Mouse (Mus musculus) liver, embryonic 16.5 days (tissue): ENCODE measurements around the gene Top1. TPM values are rescaled to one million over a fixed set of nuclear protein-coding genes. Genes with fewer than 3 reads are reported as not detected.
"Not testable (repeated sequence)": the region's sequence is repeated elsewhere in the genome, so short reads cannot be mapped to it uniquely, and the experiment has no call there.

Source experiments
- ATAC-seq: fragments of 200-750 bp; cut with Nextera tagmentation; 2 replicates; pipeline ENCODE4 v1.8.0; 2017; ENCODE audit warnings: low read depth, mild to moderate bottlenecking, moderate number of reproducible peaks, moderate library complexity
- H3K27ac ChIP-seq: fragments of 300-500 bp; sonication (generic); 2 replicates; pipeline ENCODE4 v1.5.1; 2014; ENCODE audit warnings: mild to moderate bottlenecking, low read length
- H3K27me3 ChIP-seq: fragments of 300-500 bp; sonication (generic); 2 replicates; pipeline ENCODE4 v1.6.1; 2014; ENCODE audit warnings: low read depth, low read length, mixed read lengths; ENCODE audit not compliant: control insufficient read depth, insufficient read depth
- H3K36me3 ChIP-seq: fragments of 300-500 bp; sonication (generic); 2 replicates; pipeline ENCODE4 v1.6.1; 2014; ENCODE audit warnings: mild to moderate bottlenecking; ENCODE audit not compliant: control insufficient read depth, insufficient read depth
- H3K4me1 ChIP-seq: fragments of 300-500 bp; sonication (generic); 2 replicates; pipeline ENCODE4 v1.6.1; 2014; ENCODE audit warnings: low read depth, low read length, mixed read lengths; ENCODE audit not compliant: control insufficient read depth
- H3K4me2 ChIP-seq: fragments of 300-500 bp; sonication (generic); 2 replicates; pipeline ENCODE4 v1.6.1; 2014; ENCODE audit warnings: low read depth, low read length, mixed read lengths
- H3K4me3 ChIP-seq: fragments of 300-500 bp; sonication (generic); 2 replicates; pipeline ENCODE4 v1.5.1; 2014; ENCODE audit warnings: low read depth, mild to moderate bottlenecking, low read length
- H3K9ac ChIP-seq: fragments of 300-500 bp; sonication (generic); 2 replicates; pipeline ENCODE4 v1.6.1; 2014; ENCODE audit warnings: low read depth, low read length
- H3K9me3 ChIP-seq: fragments of 300-500 bp; sonication (generic); replicated peaks from 2 replicates; pipeline ENCODE4 v1.6.1; 2016; ENCODE audit warnings: low read length; ENCODE audit not compliant: control insufficient read depth
- WGBS: fragments of 180-500 bp; shearing (Covaris S2); extraction: QIAGEN DNeasy Blood & Tissue Kit; methylation state at CpG from one replicate; pipeline ENCODE4 v1.1.7; 2014; ENCODE audit not compliant: insufficient replicate concordance; 5-methylcytosine and 5-hydroxymethylcytosine counted together
- polyA plus RNA-seq: library from polyadenylated mRNA; unstranded; fragments of >200 nt; fragmentation: Nextera tagmentation; extraction: Ambion mirVana; gene quantifications from 2 replicates; pipeline ENCODE4 v1.2.1, GENCODE M21; 2015

Top1 gene
- polyA plus RNA-seq, 1 experiment from 2014 or later, result 55.7 TPM

DNA sequence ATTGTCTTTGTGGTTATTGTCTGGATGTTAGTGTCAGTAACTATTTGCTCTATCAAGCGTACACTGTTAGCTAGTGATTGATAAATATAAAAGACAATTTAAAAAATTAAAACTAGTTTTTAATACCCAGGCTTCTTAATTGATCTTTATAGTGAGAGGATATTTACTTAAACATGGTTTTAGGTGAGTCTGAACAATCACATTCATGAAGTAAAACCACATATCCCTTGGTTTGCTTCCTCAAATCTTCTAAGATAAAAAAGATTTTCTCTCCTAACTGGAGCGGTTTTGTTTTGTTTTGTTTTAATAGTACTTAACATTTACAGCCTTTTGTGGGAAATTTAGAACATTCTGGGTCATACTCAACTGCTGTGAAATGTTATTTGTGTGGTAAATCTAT is 3.4 kb downstream of the Top1 start:
- 73% methylated on average over 2 of the region's 2 CpGs for WGBS
- peak overlapping the region; percentile 65 for H3K4me2 ChIP-seq
- H3K27me3 ChIP-seq, result no peaks in the 10 kb centered on the region
- H3K9ac ChIP-seq, result peak overlapping the region; percentile 49; the same call in 1 of the 2 replicates
- H3K27ac ChIP-seq, result no peak overlapping the region
- peaks cover 28% of the 10 kb centered on the region for H3K4me1 ChIP-seq
- H3K4me3 ChIP-seq, result peak overlapping the region; percentile 59
- ATAC-seq, result no peak
- no peaks in the 10 kb centered on the region for H3K9me3 ChIP-seq
- H3K36me3 ChIP-seq, result peaks cover 15% of the 10 kb centered on the region

DNA sequence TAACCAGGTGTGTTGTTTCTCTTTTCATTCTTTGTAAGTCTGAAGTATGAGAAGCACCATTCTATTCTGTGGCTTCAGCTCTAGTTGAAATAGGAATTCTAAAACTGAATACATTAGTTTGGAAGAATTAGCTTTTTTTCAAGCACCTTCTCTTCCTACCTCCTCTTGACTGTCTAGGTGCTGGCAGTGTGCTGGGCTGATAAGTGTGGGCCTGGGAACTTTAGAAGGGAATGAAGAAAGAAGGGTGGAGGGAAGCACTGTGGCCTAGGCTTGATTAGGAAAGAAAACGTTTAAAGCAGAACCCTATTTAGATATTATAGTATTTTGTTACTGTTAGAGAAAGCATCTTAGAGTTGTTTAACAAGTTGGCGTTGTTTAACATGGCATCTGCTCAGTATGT is 5.5 kb downstream of the Top1 start:
- no peak overlapping the region for H3K9ac ChIP-seq
- no peaks in the 10 kb centered on the region for H3K9me3 ChIP-seq
- peaks cover 33% of the 10 kb centered on the region for H3K4me1 ChIP-seq
- peak overlapping the region; percentile 55 for H3K4me2 ChIP-seq
- H3K36me3 ChIP-seq, result peaks cover 28% of the 10 kb centered on the region
- H3K27ac ChIP-seq, result peak overlapping the region; percentile 55; the same call in 1 of the 2 replicates
- 33% methylated on average over 2 of the region's 2 CpGs for WGBS
- peak overlapping the region; percentile 29 for H3K4me3 ChIP-seq
- ATAC-seq, result peak; percentile 74
- H3K27me3 ChIP-seq, result no peaks in the 10 kb centered on the region

DNA sequence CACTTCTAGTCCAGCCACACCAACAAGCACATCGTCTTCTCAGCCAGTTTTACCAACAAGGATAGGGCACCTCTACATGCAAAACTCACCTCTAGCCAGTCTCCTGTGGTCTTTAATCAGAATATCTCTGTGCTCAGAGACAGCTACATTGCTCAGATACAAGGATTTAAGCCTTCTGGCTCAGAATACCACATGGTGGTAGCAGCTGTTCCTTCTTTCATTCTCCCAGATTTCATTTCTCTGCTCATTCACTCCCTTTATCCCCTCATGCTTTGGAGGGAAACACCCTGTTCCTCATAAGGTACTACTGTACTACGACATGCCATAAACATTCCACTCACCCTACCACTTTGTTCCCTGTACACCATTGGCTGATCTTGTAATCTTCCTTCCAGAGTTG is 7.5 kb downstream of the Top1 start:
- Histone ChIP-seq H3K27me3 (no peaks in the 10 kb centered on the region), H3K4me3 (no peak overlapping the region), H3K4me2 (no peak overlapping the region), H3K27ac (no peak overlapping the region), H3K9me3 (no peaks in the 10 kb centered on the region), H3K9ac (no peak overlapping the region), H3K4me1 (peaks cover 35% of the 10 kb centered on the region), H3K36me3 (peaks cover 28% of the 10 kb centered on the region)
- no peak for ATAC-seq
- WGBS, result 85% methylated on average over 2 of the region's 2 CpGs

- peaks cover 41% of the 10 kb centered on the region for H3K4me1 ChIP-seq
These were observed 9.9 kb downstream of the Top1 start for GRCm38 (mm10) chr2:160655561-160655960.

GRCm38 (mm10) chr2:160656234-160656633 is 10.5 kb downstream of the Top1 start:
- peaks cover 41% of the 10 kb centered on the region for H3K4me1 ChIP-seq
- peaks cover 34% of the 10 kb centered on the region for H3K36me3 ChIP-seq
- H3K9ac ChIP-seq, result no peak overlapping the region
- no peak overlapping the region for H3K27ac ChIP-seq
- H3K27me3 ChIP-seq, result no peaks in the 10 kb centered on the region
- H3K9me3 ChIP-seq, result no peaks in the 10 kb centered on the region
- no peak for ATAC-seq
- H3K4me3 ChIP-seq, result no peak overlapping the region
- WGBS, result 87% methylated on average over 1 of the region's 1 CpGs
- H3K4me2 ChIP-seq, result no peak overlapping the region

More at GRCm38 (mm10) chr2:160655561-160655960, 9.9 kb downstream of the Top1 start:
- peaks cover 34% of the 10 kb centered on the region for H3K36me3 ChIP-seq
- H3K27me3 ChIP-seq, result no peaks in the 10 kb centered on the region
- ATAC-seq, result no peak
- no peak overlapping the region for H3K4me3 ChIP-seq
- no peak overlapping the region; the same call in 1 of the 2 replicates for H3K27ac ChIP-seq
- no peak overlapping the region for H3K9ac ChIP-seq
- H3K9me3 ChIP-seq, result no peaks in the 10 kb centered on the region
- H3K4me2 ChIP-seq, result no peak overlapping the region
- WGBS, result 87% methylated on average over 1 of the region's 1 CpGs

DNA sequence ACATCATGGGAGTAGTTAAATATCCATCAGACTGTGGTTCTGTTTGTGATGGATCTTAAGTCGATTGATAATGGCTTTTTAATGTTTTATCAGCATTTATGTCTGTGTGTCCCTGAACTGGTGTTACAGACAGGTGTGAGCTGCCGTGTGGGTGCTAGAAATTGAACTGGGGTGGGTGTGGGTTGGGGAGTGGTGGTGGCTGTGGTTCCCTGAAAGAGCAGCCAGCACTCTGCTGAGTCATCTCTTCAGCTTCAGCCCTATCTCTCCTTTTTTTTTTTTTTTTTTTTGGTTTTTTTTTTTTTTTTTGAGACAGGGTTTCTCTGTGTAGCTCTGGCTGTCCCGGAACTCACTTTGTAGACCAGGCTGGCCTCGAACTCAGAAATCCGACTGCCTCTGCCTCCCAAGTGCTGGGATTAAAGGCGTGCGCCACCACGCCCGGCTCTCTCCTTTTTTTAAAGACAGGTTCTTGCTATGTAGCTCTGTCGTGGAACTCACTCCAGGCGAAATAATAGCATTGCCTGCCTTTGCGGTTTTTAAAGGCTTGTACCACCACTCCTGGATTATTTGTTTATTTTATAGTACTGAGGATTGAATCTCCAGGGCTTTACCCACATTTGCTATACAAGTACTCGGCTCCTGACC is 12.2 kb downstream of the Top1 start:
- no peaks in the 10 kb centered on the region for H3K9me3 ChIP-seq
- H3K27ac ChIP-seq, result peak overlapping the region; percentile 88
- peaks cover 39% of the 10 kb centered on the region for H3K4me1 ChIP-seq
- H3K9ac ChIP-seq, result peak overlapping the region; percentile 59
- WGBS, result 57% methylated on average over 13 of the region's 13 CpGs
- peak overlapping the region; percentile 42 for H3K4me3 ChIP-seq
- H3K36me3 ChIP-seq, result peaks cover 30% of the 10 kb centered on the region
- ATAC-seq, result peak; percentile 96
- peak overlapping the region; percentile 66 for H3K4me2 ChIP-seq
- H3K27me3 ChIP-seq, result no peaks in the 10 kb centered on the region

GRCm38 (mm10) chr2:160658811-160659210 is 13.1 kb downstream of the Top1 start:
- H3K36me3 ChIP-seq, result peaks cover 24% of the 10 kb centered on the region
- no peak overlapping the region for H3K27ac ChIP-seq
- peak; percentile 23; the same call in 1 of the 2 replicates for ATAC-seq
- H3K4me2 ChIP-seq, result peak overlapping the region; percentile 45; the same call in 1 of the 2 replicates
- no peak overlapping the region for H3K9ac ChIP-seq
- peaks cover 34% of the 10 kb centered on the region for H3K4me1 ChIP-seq
- no peak overlapping the region for H3K4me3 ChIP-seq
- H3K9me3 ChIP-seq, result no peaks in the 10 kb centered on the region
- H3K27me3 ChIP-seq, result no peaks in the 10 kb centered on the region

- Histone ChIP-seq H3K27ac (no peak overlapping the region), H3K4me3 (no peak overlapping the region), H3K4me1 (peaks cover 16% of the 10 kb centered on the region), H3K4me2 (no peak overlapping the region), H3K9me3 (no peaks in the 10 kb centered on the region), H3K9ac (no peak overlapping the region), H3K36me3 (peaks cover 8% of the 10 kb centered on the region), H3K27me3 (no peaks in the 10 kb centered on the region)
- ATAC-seq, result no peak
These were observed 18.7 kb downstream of the Top1 start for GRCm38 (mm10) chr2:160664421-160664820.

DNA sequence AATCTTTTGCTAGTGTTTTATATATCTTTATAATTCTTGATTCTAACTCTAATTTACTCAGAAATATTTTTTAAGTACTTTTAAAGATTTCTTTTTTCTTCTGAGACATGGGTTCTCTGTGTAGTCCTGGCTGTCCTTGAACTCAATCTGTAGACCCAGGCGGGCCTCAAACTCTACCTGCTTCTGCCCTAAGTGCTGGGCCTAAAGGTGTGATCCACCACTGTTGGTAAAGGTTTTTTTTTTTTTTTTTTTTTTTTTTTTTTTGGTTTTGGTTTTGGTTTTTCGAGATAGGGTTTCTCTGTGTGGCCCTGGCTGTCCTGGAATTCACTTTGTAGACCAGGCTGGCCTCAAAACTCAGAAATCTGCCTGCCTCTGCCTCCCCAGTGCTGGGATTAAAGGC is 19.3 kb downstream of the Top1 start:
- not testable (repeated sequence) for H3K4me3 ChIP-seq, H3K9ac ChIP-seq, H3K9me3 ChIP-seq, ATAC-seq, H3K27me3 ChIP-seq, H3K27ac ChIP-seq, H3K4me2 ChIP-seq
- Histone ChIP-seq H3K36me3 (peaks cover 12% of the 10 kb centered on the region), H3K4me1 (peaks cover 12% of the 10 kb centered on the region)
- 79% methylated on average over 2 of the region's 2 CpGs for WGBS
